Mouse (Mus musculus) megakaryocyte, adult 5-6 weeks (primary cell): Measurements from ENCODE around the gene Efcab3. TPM values are rescaled to one million over a fixed set of nuclear protein-coding genes. Genes with fewer than 3 reads are reported as not detected.

Experiments
- total RNA-seq, 2 experiments: library from RNA; stranded (forward) in 1 of 2; stranded (reverse) in 1 of 2; fragments of 153-499, 151-499 nt in 1 of 2; fragments of 221-1000, 200-1000 nt in 1 of 2; gene quantifications; 2 replicates each; pipeline versions ENCODE4 v1.2.3 to v1.2.4; 2015 to 2017

The Efcab3 gene
- total RNA-seq, 2 experiments from 2014 or later, result not detected

Other genes with a start within 250 kb of the Efcab3 start
- 6.7 and 10.0 TPM in 2 replicates for gene Mettl2, start 62.8 kb downstream of the Efcab3 start, total RNA-seq (2015)
- 12.1 and 13.3 TPM in 2 replicates for gene Mettl2, start 62.8 kb downstream of the Efcab3 start, total RNA-seq (2017)
- not detected in 2 replicates for gene Gm10842, start 83.3 kb downstream of the Efcab3 start, total RNA-seq (2015)
- not detected in 2 replicates for gene Gm10842, start 83.3 kb downstream of the Efcab3 start, total RNA-seq (2017)
- 40.4 and 49.0 TPM in 2 replicates for gene Tlk2, start 115.2 kb downstream of the Efcab3 start, total RNA-seq (2015)
- gene Tlk2, start 115.2 kb downstream of the Efcab3 start, total RNA-seq (2017), result 54.7 and 80.7 TPM in 2 replicates
- gene Mrc2, start 229.1 kb downstream of the Efcab3 start, total RNA-seq (2015), result not detected in 2 replicates
- 0.11 TPM in 1 of 2 replicates, not detected in the other for gene Mrc2, start 229.1 kb downstream of the Efcab3 start, total RNA-seq (2017)